Mouse (Mus musculus) kidney, embryonic 15.5 days (tissue): Measurements from ENCODE around the gene Ank2. TPM values are rescaled to one million over a fixed set of nuclear protein-coding genes. Genes with fewer than 3 reads are reported as not detected.
A peak's percentile ranks its signal among the peaks of the same experiment; 100 is the strongest.

ENCODE experiments used
- ATAC-seq: fragments of 200-750 bp; cut with Nextera tagmentation; replicated peaks from 2 replicates; pipeline ENCODE4 v1.8.0; 2017; ENCODE audit warnings: moderate TSS enrichment; ENCODE audit not compliant: low FRiP score
- H3K27ac ChIP-seq: fragments of 300-500 bp; sonication (generic); 2 replicates; pipeline ENCODE4 v1.5.1; 2015; ENCODE audit warnings: mild to moderate bottlenecking, inconsistent platforms
- H3K27me3 ChIP-seq: fragments of 300-500 bp; sonication (generic); 2 replicates; pipeline ENCODE4 v1.6.1; 2015; ENCODE audit warnings: inconsistent platforms
- H3K36me3 ChIP-seq: fragments of 300-500 bp; sonication (generic); 2 replicates; pipeline ENCODE4 v1.6.1; 2015; ENCODE audit warnings: inconsistent platforms
- H3K4me1 ChIP-seq: fragments of 300-500 bp; sonication (generic); 2 replicates; pipeline ENCODE4 v1.6.1; 2015; ENCODE audit warnings: inconsistent platforms
- H3K4me2 ChIP-seq: fragments of 300-500 bp; sonication (generic); 2 replicates; pipeline ENCODE4 v1.6.1; 2015; ENCODE audit warnings: moderate library complexity, mild to moderate bottlenecking, inconsistent platforms
- H3K4me3 ChIP-seq: fragments of 300-500 bp; sonication (generic); replicated peaks from 2 replicates; pipeline ENCODE4 v1.5.1; 2015; ENCODE audit warnings: mild to moderate bottlenecking, inconsistent platforms
- H3K9ac ChIP-seq: fragments of 300-500 bp; sonication (generic); 2 replicates; pipeline ENCODE4 v1.6.1; 2015; ENCODE audit warnings: mild to moderate bottlenecking, inconsistent platforms
- H3K9me3 ChIP-seq: fragments of 300-500 bp; sonication (generic); replicated peaks from 2 replicates; pipeline ENCODE4 v1.6.1; 2016; ENCODE audit warnings: inconsistent platforms
- WGBS: fragments of 180-500 bp; shearing (Covaris S2); methylation state at CpG from one replicate; pipeline ENCODE4 v1.1.7; 2015; ENCODE audit warnings: mixed read lengths; 5-methylcytosine and 5-hydroxymethylcytosine counted together
- polyA plus RNA-seq: library from polyadenylated mRNA; unstranded; fragments of >200 nt; fragmentation: Nextera tagmentation; extraction: Ambion mirVana; gene quantifications from 2 replicates; pipeline ENCODE4 v1.2.1, GENCODE M21; 2015

The Ank2 gene
- polyA plus RNA-seq, 1 experiment from 2014 or later, result 12.2 TPM

GRCm38 (mm10) chr3:127013976-127014375 lies 485.2 kb downstream of the Ank2 start:
- H3K9me3 ChIP-seq, result no peaks in the 10 kb centered on the region
- no peak overlapping the region for H3K9ac ChIP-seq
- no peaks in the 10 kb centered on the region for H3K27me3 ChIP-seq
- H3K36me3 ChIP-seq, result no peaks in the 10 kb centered on the region
- no peak overlapping the region for H3K27ac ChIP-seq
- H3K4me3 ChIP-seq, result no peak overlapping the region
- 69% methylated on average over 4 of the region's 4 CpGs for WGBS
- ATAC-seq, result no peak
- H3K4me1 ChIP-seq, result no peaks in the 10 kb centered on the region
- H3K4me2 ChIP-seq, result no peak overlapping the region

- Histone ChIP-seq H3K4me2 (no peak overlapping the region), H3K4me1 (no peaks in the 10 kb centered on the region), H3K9me3 (no peaks in the 10 kb centered on the region), H3K27me3 (no peaks in the 10 kb centered on the region), H3K27ac (no peak overlapping the region), H3K4me3 (no peak overlapping the region), H3K36me3 (no peaks in the 10 kb centered on the region), H3K9ac (no peak overlapping the region)
- ATAC-seq, result no peak
- WGBS, result 58% methylated on average over 8 of the region's 8 CpGs
These were observed 486.6 kb downstream of the Ank2 start for GRCm38 (mm10) chr3:127012525-127012924.

GRCm38 (mm10) chr3:127005898-127006673 lies 493.1 kb downstream of the Ank2 start:
- 83% methylated on average over 9 of the region's 9 CpGs for WGBS
- no peak overlapping the region for H3K4me2 ChIP-seq
- no peak for ATAC-seq
- H3K4me3 ChIP-seq, result no peak overlapping the region
- H3K4me1 ChIP-seq, result no peaks in the 10 kb centered on the region
- H3K9me3 ChIP-seq, result no peaks in the 10 kb centered on the region
- H3K27ac ChIP-seq, result no peak overlapping the region
- no peaks in the 10 kb centered on the region for H3K27me3 ChIP-seq
- H3K36me3 ChIP-seq, result no peaks in the 10 kb centered on the region
- H3K9ac ChIP-seq, result no peak overlapping the region

GRCm38 (mm10) chr3:127004860-127005633 lies 494.1 kb downstream of the Ank2 start:
- WGBS, result 80% methylated on average over 9 of the region's 9 CpGs
- Histone ChIP-seq H3K4me2 (no peak overlapping the region), H3K4me3 (no peak overlapping the region), H3K4me1 (no peaks in the 10 kb centered on the region), H3K9me3 (no peaks in the 10 kb centered on the region), H3K27me3 (no peaks in the 10 kb centered on the region), H3K9ac (no peak overlapping the region), H3K36me3 (no peaks in the 10 kb centered on the region), H3K27ac (no peak overlapping the region)
- ATAC-seq, result 0 out of 2 replicates have a peak, but pooled peaks have one; percentile 46

GRCm38 (mm10) chr3:127003946-127004345 lies 495.2 kb downstream of the Ank2 start:
- Histone ChIP-seq H3K27ac (no peak overlapping the region), H3K4me2 (no peak overlapping the region), H3K9ac (no peak overlapping the region), H3K27me3 (no peaks in the 10 kb centered on the region), H3K9me3 (no peaks in the 10 kb centered on the region), H3K4me1 (no peaks in the 10 kb centered on the region), H3K36me3 (no peaks in the 10 kb centered on the region), H3K4me3 (no peak overlapping the region)
- WGBS, result 91% methylated on average over 11 of the region's 11 CpGs
- no peak for ATAC-seq

GRCm38 (mm10) chr3:126998742-126999112 lies 500.4 kb downstream of the Ank2 start:
- Histone ChIP-seq H3K4me3 (peak overlapping the region; percentile 33), H3K27me3 (no peaks in the 10 kb centered on the region), H3K27ac (no peak overlapping the region), H3K9me3 (no peaks in the 10 kb centered on the region), H3K36me3 (no peaks in the 10 kb centered on the region), H3K4me2 (peak overlapping the region; percentile 58), H3K4me1 (peaks cover 14% of the 10 kb centered on the region), H3K9ac (no peak overlapping the region)
- 7% methylated on average over 8 of the region's 8 CpGs for WGBS
- ATAC-seq, result peak; percentile 44

- no peaks in the 10 kb centered on the region for H3K9me3 ChIP-seq
- no peaks in the 10 kb centered on the region for H3K36me3 ChIP-seq
- peaks cover 14% of the 10 kb centered on the region for H3K4me1 ChIP-seq
- H3K27me3 ChIP-seq, result no peaks in the 10 kb centered on the region
- H3K4me3 ChIP-seq, result peak overlapping the region; percentile 33
- H3K9ac ChIP-seq, result 0 out of 2 replicates have a peak overlapping the region, but pooled peaks have one; percentile 1
- peak overlapping the region; percentile 58 for H3K4me2 ChIP-seq
- peak overlapping the region; percentile 23; the same call in 1 of the 2 replicates for H3K27ac ChIP-seq
- peak; percentile 89 for ATAC-seq
- 7% methylated on average over 12 of the region's 12 CpGs for WGBS
These were observed 501.0 kb downstream of the Ank2 start for GRCm38 (mm10) chr3:126998008-126998741.

- peak overlapping the region; percentile 58 for H3K4me2 ChIP-seq
- no peak overlapping the region; the same call in 1 of the 2 replicates for H3K27ac ChIP-seq
- 9% methylated on average over 17 of the region's 17 CpGs for WGBS
- peak; percentile 74; the same call in 1 of the 2 replicates for ATAC-seq
- no peak overlapping the region for H3K9ac ChIP-seq
- H3K4me1 ChIP-seq, result peaks cover 14% of the 10 kb centered on the region
- H3K36me3 ChIP-seq, result no peaks in the 10 kb centered on the region
- no peaks in the 10 kb centered on the region for H3K9me3 ChIP-seq
- no peaks in the 10 kb centered on the region for H3K27me3 ChIP-seq
- peak overlapping the region; percentile 33 for H3K4me3 ChIP-seq
These were observed 501.7 kb downstream of the Ank2 start for GRCm38 (mm10) chr3:126997391-126998007.

- Histone ChIP-seq H3K4me3 (no peak overlapping the region), H3K27me3 (no peaks in the 10 kb centered on the region), H3K4me2 (no peak overlapping the region), H3K9ac (no peak overlapping the region), H3K9me3 (no peaks in the 10 kb centered on the region), H3K27ac (no peak overlapping the region), H3K4me1 (peaks cover 14% of the 10 kb centered on the region), H3K36me3 (no peaks in the 10 kb centered on the region)
- ATAC-seq, result no peak
- WGBS, result 83% methylated on average over 8 of the region's 8 CpGs
These were observed 502.4 kb downstream of the Ank2 start for GRCm38 (mm10) chr3:126996721-126997120.

GRCm38 (mm10) chr3:126995970-126996369 lies 503.2 kb downstream of the Ank2 start:
- H3K4me2 ChIP-seq, result no peak overlapping the region
- H3K4me1 ChIP-seq, result peaks cover 14% of the 10 kb centered on the region
- H3K36me3 ChIP-seq, result no peaks in the 10 kb centered on the region
- WGBS, result 86% methylated on average over 4 of the region's 4 CpGs
- H3K27me3 ChIP-seq, result no peaks in the 10 kb centered on the region
- no peak overlapping the region for H3K27ac ChIP-seq
- no peak overlapping the region for H3K9ac ChIP-seq
- no peaks in the 10 kb centered on the region for H3K9me3 ChIP-seq
- no peak overlapping the region for H3K4me3 ChIP-seq
- no peak for ATAC-seq

- Histone ChIP-seq H3K27me3 (no peaks in the 10 kb centered on the region), H3K4me2 (no peak overlapping the region), H3K9ac (no peak overlapping the region), H3K9me3 (no peaks in the 10 kb centered on the region), H3K36me3 (no peaks in the 10 kb centered on the region), H3K4me3 (no peak overlapping the region), H3K27ac (no peak overlapping the region), H3K4me1 (peaks cover 14% of the 10 kb centered on the region)
- 88% methylated on average over 7 of the region's 7 CpGs for WGBS
- ATAC-seq, result no peak
These were observed 505.0 kb downstream of the Ank2 start for GRCm38 (mm10) chr3:126994149-126994548.
